Mouse (Mus musculus): ENCODE results near the gene Stk40.

Stk40 gene

DNA sequence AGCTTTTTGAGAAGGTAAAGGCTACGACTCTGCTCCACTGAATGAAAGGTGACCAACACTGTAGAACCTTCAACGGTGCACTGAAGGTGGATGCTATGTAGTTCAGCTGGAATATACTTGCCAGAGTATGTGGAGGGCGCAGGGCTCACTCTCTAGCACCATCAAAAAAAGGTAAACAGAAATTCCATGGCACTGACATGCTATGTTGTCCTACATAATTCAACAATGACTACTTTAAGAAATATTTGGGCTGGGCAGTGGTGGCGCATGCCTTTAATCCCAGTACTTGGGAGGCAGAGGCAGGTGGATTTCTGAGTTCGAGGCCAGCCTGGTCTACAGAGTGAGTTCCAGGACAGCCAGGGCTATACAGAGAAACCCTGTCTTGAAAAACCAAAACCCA is 67.0 kb downstream of the Stk40 start:
- ChIA-PET POLR2A (interaction anchor here in 2 of 4 experiments (0.9 to 3.2 kb wide), 5 partner anchors 8 to 20 kb away, joined by 3 to 10 read pairs (median 3); no protein-coding TSS in a partner anchor), CTCF (interaction anchor here in 1 of 4 experiments (1.0 kb wide), 1 partner anchor 9 kb away, joined by 3 read pairs; no protein-coding TSS in a partner anchor)

DNA sequence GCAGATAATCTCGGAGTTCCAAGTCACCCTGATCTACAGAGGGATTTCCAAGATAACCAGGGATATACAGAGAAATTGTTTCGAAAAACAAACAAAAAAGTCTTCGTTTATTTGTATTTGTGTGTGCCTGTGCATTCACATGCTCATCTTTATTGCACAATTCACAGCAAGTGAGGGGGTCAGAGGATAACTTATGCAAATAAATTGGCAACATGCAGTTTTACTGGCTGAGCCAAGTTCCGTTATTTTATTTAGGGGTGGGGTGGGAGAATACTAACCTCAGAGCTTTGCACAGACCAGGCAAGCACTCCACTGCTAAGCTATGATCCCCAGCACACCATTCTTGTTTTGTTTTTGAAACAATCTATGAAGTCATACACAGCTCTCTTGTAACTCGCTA is 70.0 kb downstream of the Stk40 start:
- ChIA-PET POLR2A (interaction anchor here in 3 of 4 experiments (0.6 to 4.2 kb wide), 8 partner anchors 8 to 86 kb away, joined by 3 to 27 read pairs (median 4); partner anchors contain the start of gene Sh3d21 (in 2 of the 3)), CTCF (no interaction called here)

DNA sequence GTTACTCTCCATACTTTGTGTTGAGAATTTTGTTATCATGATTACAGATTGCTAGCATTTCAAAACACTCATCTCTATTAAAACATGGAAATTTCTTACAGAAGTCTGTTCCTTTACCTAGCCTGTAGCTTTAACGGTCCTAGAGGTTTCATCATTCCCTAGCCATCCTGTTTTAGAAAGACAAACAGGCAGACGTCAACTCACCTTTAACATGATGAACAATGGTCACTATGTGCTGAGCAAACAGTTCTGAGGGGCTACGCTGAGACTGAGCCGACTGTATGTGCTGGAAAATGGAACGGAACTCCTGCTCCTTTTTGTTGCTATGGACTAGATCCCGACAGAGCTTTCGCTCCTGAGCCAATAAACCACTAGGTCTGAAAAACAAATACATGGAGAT is 72.2 kb downstream of the Stk40 start:
- ChIA-PET POLR2A (interaction anchor here in 1 of 4 experiments (0.8 to 4.2 kb wide), 6 partner anchors 8 to 26 kb away, joined by 3 to 27 read pairs (median 5); partner anchors contain the start of gene Sh3d21), CTCF (interaction anchor here in 1 of 4 experiments (1.0 kb wide), 1 partner anchor 28 kb away, joined by 3 read pairs; no protein-coding TSS in a partner anchor)

DNA sequence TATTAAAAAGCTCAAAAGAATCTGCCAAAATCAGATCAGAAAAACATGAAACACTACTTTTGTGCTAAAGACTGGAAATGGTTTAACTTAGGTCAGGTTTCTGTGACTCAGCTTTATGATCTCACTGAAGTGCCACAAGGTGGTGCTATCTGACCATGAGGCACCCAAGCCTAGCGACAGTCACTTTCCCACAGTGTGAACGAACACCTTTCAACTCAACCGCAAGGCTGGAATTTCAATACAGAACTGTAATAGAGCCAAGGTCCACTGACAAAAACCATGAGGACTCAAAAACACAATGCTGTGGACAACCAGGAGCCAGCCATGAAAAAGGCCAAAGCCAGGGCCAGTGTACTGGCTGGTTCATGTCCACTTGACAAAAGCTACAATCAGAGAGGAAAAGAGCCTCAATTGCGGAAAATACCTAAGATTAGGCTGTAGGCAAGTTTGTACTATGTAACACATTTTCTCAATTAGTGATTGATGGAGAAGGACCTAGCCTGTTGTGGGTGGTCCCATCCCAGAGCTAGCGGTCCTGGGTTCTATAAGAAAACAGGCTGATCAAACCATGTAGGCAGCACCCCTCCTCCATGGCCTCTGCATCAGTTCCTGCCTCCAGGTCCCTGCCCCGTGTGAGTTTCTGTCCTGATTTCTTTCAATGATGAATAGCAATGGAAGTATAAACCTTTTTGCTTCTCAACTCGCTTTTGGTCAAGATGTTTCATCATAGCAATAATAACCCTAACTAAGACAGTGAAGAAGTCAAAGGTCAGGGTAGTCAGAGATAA is 77.6 kb downstream of the Stk40 start:
- POLR2A ChIA-PET: interaction anchor here in 3 of 4 experiments (0.7 to 8.5 kb wide), 20 partner anchors 10 to 85 kb away, joined by 3 to 121 read pairs (median 4); partner anchors contain the start of genes Sh3d21 (in 3 of the 3), Thrap3 (in 2 of the 3), Trappc3 (in 2 of the 3) and Lsm10 (in 1 of the 3)
- CTCF ChIA-PET: interaction anchor here (0.5 to 1.8 kb wide), 21 partner anchors 10 to 141 kb away, joined by 3 to 8 read pairs (median 3); partner anchors contain the start of genes Adprhl2 (in 2 of the 4) and Sh3d21 (in 2 of the 4)

DNA sequence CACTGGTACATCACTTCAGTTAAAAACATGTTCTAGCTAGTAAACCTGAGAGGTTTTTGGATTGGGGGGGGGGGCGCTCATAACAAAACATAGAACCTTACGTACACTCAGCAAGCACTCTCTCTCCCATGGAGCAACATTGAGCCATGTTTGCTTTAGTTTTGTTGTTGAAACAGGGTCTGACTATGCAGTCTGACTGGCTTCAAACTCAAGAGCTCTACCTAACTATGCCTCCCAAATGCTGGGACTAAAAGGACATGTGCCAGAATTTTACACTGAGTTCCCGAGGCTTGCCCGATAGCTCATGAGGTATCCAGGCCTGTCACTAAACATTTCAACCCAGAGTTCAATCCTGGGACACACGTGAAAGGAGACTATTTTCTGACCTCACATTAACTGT is 79.3 kb downstream of the Stk40 start:
- POLR2A ChIA-PET: interaction anchor here (0.6 to 8.5 kb wide), 35 partner anchors 8 to 1067 kb away, joined by 3 to 121 read pairs (median 3); partner anchors contain the start of genes Thrap3 (in 2 of the 4) and Adprhl2 (in 1 of the 4)
- CTCF ChIA-PET: interaction anchor here in 3 of 4 experiments (0.6 to 1.1 kb wide), 8 partner anchors 10 to 681 kb away, joined by 3 to 5 read pairs (median 3); no protein-coding TSS in a partner anchor

DNA sequence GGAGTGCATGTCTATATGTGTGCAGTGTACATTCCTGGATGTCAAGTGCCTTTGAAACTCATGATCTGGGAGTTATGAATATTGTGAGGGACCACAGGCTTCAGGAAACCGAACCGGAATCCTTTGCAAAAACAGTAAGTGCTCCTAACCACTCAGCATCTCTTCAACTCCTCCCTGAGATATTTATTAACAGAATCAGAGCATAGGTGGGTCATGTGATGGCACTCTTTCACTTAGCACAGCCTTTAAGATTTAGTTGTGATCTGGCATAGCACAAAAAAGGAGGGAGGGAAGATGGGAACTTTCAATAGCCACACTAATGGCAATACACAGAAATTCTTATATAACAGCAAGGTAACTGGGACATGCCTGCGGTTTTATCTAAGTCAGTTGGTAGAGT is 83.3 kb downstream of the Stk40 start:
- POLR2A ChIA-PET: interaction anchor here in 1 of 4 experiments (0.7 to 5.9 kb wide), 4 partner anchors 11 to 25 kb away, joined by 4 to 37 read pairs (median 9); partner anchors contain the start of gene Thrap3
- CTCF ChIA-PET: no interaction called here
